Mouse (Mus musculus) MEL (cell line): ENCODE measurements around the gene Sp100. TPM values are rescaled to one million over a fixed set of nuclear protein-coding genes. Genes with fewer than 3 reads are reported as not detected.

Source experiments
- DNase-seq: peaks from one replicate; pipeline ENCODE4 v3.0.0; 2011; ENCODE audit warnings: low read depth, low spot score
- H3K27ac ChIP-seq: 2 replicates; pipeline ENCODE4 v1.5.1; 2012; ENCODE audit warnings: low read depth, mild to moderate bottlenecking, control low read depth, low read length, moderate library complexity; ENCODE audit not compliant: control insufficient read depth
- H3K27me3 ChIP-seq, 2 experiments: fragments of 150-350 bp in 1 of 2; sonication (generic) in 1 of 2; 2 replicates each; pipeline ENCODE4 v1.6.1; 2012; ENCODE audit warnings: low read length in 2 of 2, mild to moderate bottlenecking in 2 of 2, improper control_type of control experiment in 1 of 2, moderate library complexity in 1 of 2; ENCODE audit not compliant: insufficient read depth in 2 of 2, control insufficient read depth in 1 of 2
- H3K36me3 ChIP-seq, 2 experiments: 2 replicates each; pipeline ENCODE4 v1.6.1; 2012 to 2014; ENCODE audit warnings: low read length in 2 of 2, improper control_type of control experiment in 1 of 2, inconsistent platforms in 1 of 2, mild to moderate bottlenecking in 1 of 2; ENCODE audit not compliant: insufficient read depth in 2 of 2, control insufficient read depth in 1 of 2
- H3K4me1 ChIP-seq, 2 experiments: fragments of 150-350 bp in 1 of 2; sonication (generic) in 1 of 2; 2 replicates each; pipeline ENCODE4 v1.6.1; 2012; ENCODE audit warnings: low read length in 2 of 2, improper control_type of control experiment in 1 of 2, mild to moderate bottlenecking in 1 of 2; ENCODE audit not compliant: insufficient read depth in 2 of 2, control insufficient read depth in 1 of 2
- H3K4me3 ChIP-seq, 2 experiments: fragments of 150-350 bp in 1 of 2; sonication (generic) in 1 of 2; 2 replicates each; pipeline ENCODE4 v1.5.1; 2012; ENCODE audit warnings: low read depth in 2 of 2, low read length in 2 of 2, mild to moderate bottlenecking in 2 of 2, moderate library complexity in 2 of 2, control low read depth in 1 of 2, improper control_type of control experiment in 1 of 2; ENCODE audit not compliant: control insufficient read depth in 1 of 2, insufficient read depth in 1 of 2
- H3K79me2 ChIP-seq: 2 replicates; pipeline ENCODE4 v1.6.1; 2012; ENCODE audit warnings: mild to moderate bottlenecking, low read length, moderate library complexity; ENCODE audit not compliant: control insufficient read depth, poor library complexity, insufficient read depth
- H3K9ac ChIP-seq: 2 replicates; pipeline ENCODE4 v1.6.1; 2012; ENCODE audit warnings: low read depth, mild to moderate bottlenecking, control low read depth, low read length, moderate library complexity; ENCODE audit not compliant: control insufficient read depth, poor library complexity, severe bottlenecking
- H3K9me3 ChIP-seq: fragments of 150-350 bp; sonication (generic); replicated peaks from 2 replicates; pipeline ENCODE4 v1.6.1; 2012; ENCODE audit warnings: mild to moderate bottlenecking, low read length, improper control_type of control experiment, moderate library complexity; ENCODE audit not compliant: insufficient read depth
- BHLHE40 ChIP-seq: IDR thresholded peaks from 2 replicates; pipeline ENCODE4 v1.6.1; 2012; ENCODE audit warnings: low read depth, mild to moderate bottlenecking, inconsistent platforms, low read length, improper control_type of control experiment, borderline replicate concordance
- CHD1 ChIP-seq: IDR thresholded peaks from 2 replicates; pipeline ENCODE4 v1.6.1; 2012; ENCODE audit warnings: low read depth, mild to moderate bottlenecking, inconsistent platforms, low read length, improper control_type of control experiment
- ELF1 ChIP-seq: IDR thresholded peaks from 2 replicates; pipeline ENCODE4 v1.6.1; 2014; ENCODE audit warnings: low read depth, mild to moderate bottlenecking, inconsistent platforms, low read length, improper control_type of control experiment, moderate library complexity
- EP300 ChIP-seq, 2 experiments: IDR thresholded peaks; 2 replicates each; pipeline ENCODE4 v1.6.1; 2011; ENCODE audit warnings: improper control_type of control experiment in 2 of 2, low read length in 2 of 2, low read depth in 1 of 2, mild to moderate bottlenecking in 1 of 2
- ETS1 ChIP-seq: IDR thresholded peaks from 2 replicates; pipeline ENCODE4 v1.6.1; 2012; ENCODE audit warnings: low read depth, mild to moderate bottlenecking, inconsistent platforms, low read length, improper control_type of control experiment, moderate library complexity
- HCFC1 ChIP-seq: IDR thresholded peaks from 2 replicates; pipeline ENCODE4 v1.6.1; 2012; ENCODE audit warnings: low read depth, mild to moderate bottlenecking, inconsistent platforms, low read length, improper control_type of control experiment, moderate library complexity
- JUND ChIP-seq: IDR thresholded peaks from 2 replicates; pipeline ENCODE4 v1.6.1; 2011; ENCODE audit warnings: low read depth, mild to moderate bottlenecking, improper control_type of control experiment, low read length
- MAFK ChIP-seq: IDR thresholded peaks from 2 replicates; pipeline ENCODE4 v1.6.1; 2011; ENCODE audit warnings: low read depth, mild to moderate bottlenecking, low read length, improper control_type of control experiment, borderline replicate concordance
- MEF2A ChIP-seq: IDR thresholded peaks from 2 replicates; pipeline ENCODE4 v1.6.1; 2014; ENCODE audit warnings: low read depth, mild to moderate bottlenecking, inconsistent platforms, low read length, improper control_type of control experiment; ENCODE audit not compliant: poor library complexity, insufficient replicate concordance, severe bottlenecking; ENCODE audit errors: extremely low read depth
- MXI1 ChIP-seq: IDR thresholded peaks from 2 replicates; pipeline ENCODE4 v1.6.1; 2011; ENCODE audit warnings: mild to moderate bottlenecking, low read depth, low read length, improper control_type of control experiment
- NELFE ChIP-seq: IDR thresholded peaks from 2 replicates; pipeline ENCODE4 v1.6.1; 2011; ENCODE audit warnings: low read depth, low read length, improper control_type of control experiment
- NRF1 ChIP-seq: IDR thresholded peaks from 2 replicates; pipeline ENCODE4 v1.6.1; 2014; ENCODE audit warnings: low read depth, mild to moderate bottlenecking, inconsistent platforms, low read length, improper control_type of control experiment, moderate library complexity; ENCODE audit not compliant: poor library complexity, insufficient read depth, severe bottlenecking
- RAD21 ChIP-seq: IDR thresholded peaks from 2 replicates; pipeline ENCODE4 v1.6.1; 2011; ENCODE audit warnings: mild to moderate bottlenecking, low read depth, low read length, improper control_type of control experiment
- SIN3A ChIP-seq: IDR thresholded peaks from 2 replicates; pipeline ENCODE4 v1.6.1; 2012; ENCODE audit warnings: low read length, improper control_type of control experiment, inconsistent platforms
- TBP ChIP-seq: IDR thresholded peaks from 2 replicates; pipeline ENCODE4 v1.8.0; 2011; ENCODE audit warnings: low read depth, low read length, improper control_type of control experiment
- TCF12 ChIP-seq: IDR thresholded peaks from 2 replicates; pipeline ENCODE4 v1.6.1; 2014; ENCODE audit warnings: low read depth, mild to moderate bottlenecking, inconsistent platforms, low read length, improper control_type of control experiment, moderate library complexity
- USF2 ChIP-seq, 2 experiments: IDR thresholded peaks; 2 replicates each; pipeline ENCODE4 v1.6.1; 2011 to 2012; ENCODE audit warnings: improper control_type of control experiment in 2 of 2, low read length in 2 of 2, borderline replicate concordance in 1 of 2, inconsistent platforms in 1 of 2, low read depth in 1 of 2, mild to moderate bottlenecking in 1 of 2; ENCODE audit not compliant: insufficient read depth in 1 of 2
- ZC3H11A ChIP-seq: IDR thresholded peaks from 2 replicates; pipeline ENCODE4 v1.6.1; 2012; ENCODE audit warnings: low read depth, mild to moderate bottlenecking, inconsistent platforms, low read length, improper control_type of control experiment
- ZKSCAN1 ChIP-seq: IDR thresholded peaks from 2 replicates; pipeline ENCODE4 v1.6.1; 2012; ENCODE audit warnings: low read depth, mild to moderate bottlenecking, inconsistent platforms, low read length, improper control_type of control experiment, moderate library complexity
- ZMIZ1 ChIP-seq: IDR thresholded peaks from 2 replicates; pipeline ENCODE4 v1.6.1; 2012; ENCODE audit warnings: low read depth, mild to moderate bottlenecking, inconsistent platforms, low read length, improper control_type of control experiment, moderate library complexity
- ZNF384 ChIP-seq: IDR thresholded peaks from 2 replicates; pipeline ENCODE4 v1.6.1; 2012; ENCODE audit warnings: low read depth, mild to moderate bottlenecking, inconsistent platforms, low read length, improper control_type of control experiment
- polyA plus RNA-seq, 2 experiments: library from polyadenylated mRNA; stranded (reverse) in 1 of 2; unstranded in 1 of 2; fragments of >175 nt in 1 of 2; fragments of >200 nt in 1 of 2; gene quantifications; 2 replicates each; pipeline versions ENCODE4 v1.2.1 to v1.2.4; 2012; ENCODE audit warnings: low replicate concordance in 2 of 2, low read depth in 1 of 2; ENCODE audit not compliant: insufficient read length in 2 of 2, insufficient read depth in 1 of 2, missing spikeins in 1 of 2
- total RNA-seq: library from RNA; depleted of rRNA; stranded (reverse); fragments of 300-350 nt; gene quantifications from 2 replicates; pipeline ENCODE4 v1.2.3, GENCODE M21; 2012

The Sp100 gene
- total and polyA plus RNA-seq, 3 experiments: 3.7 to 6.5 TPM; not detected in 1

GRCm38 (mm10) chr1:85693280-85693679 is 43.5 kb downstream of the Sp100 start (continued):
- TF ChIP-seq MAFK: peak; percentile 77

GRCm38 (mm10) chr1:85695646-85696045 is 45.9 kb downstream of the Sp100 start:
- Histone ChIP-seq H3K9ac (no peak overlapping the region), H3K4me1 (peaks cover 15 to 26% of the 10 kb centered on the region in 2 experiments), H3K27me3 (no peaks in the 10 kb centered on the region), H3K4me3 (no peak overlapping the region), H3K36me3 (peaks cover 0 to 33% of the 10 kb centered on the region in 2 experiments; a peak in 2 of 4 replicates), H3K27ac (no peak overlapping the region), H3K9me3 (no peaks in the 10 kb centered on the region), H3K79me2 (no peaks in the 10 kb centered on the region)
- DNase-seq: no peak
- no peak for TF ChIP-seq RAD21

- TF ChIP-seq ZC3H11A (no peak), EP300 (IDR thresholded peaks at IDR 0.05; ENCODE audit: low read depth in 1 of 2, low read length in 2 of 2) (peak; percentile 17 to 67; a peak in 3 of 4 replicates), SIN3A (peak; percentile 53; the same call in 1 of the 2 replicates), HCFC1 (0 out of 2 replicates have a peak, but pooled peaks have one; percentile 15), ZKSCAN1 (no peak), MXI1 (peak; percentile 43; the same call in 1 of the 2 replicates)
- Histone ChIP-seq H3K9ac (peak overlapping the region; percentile 23; the same call in 1 of the 2 replicates), H3K27ac (peak overlapping the region; percentile 78), H3K36me3 (peaks cover 0 to 30% of the 10 kb centered on the region in 2 experiments; a peak in 2 of 4 replicates), H3K4me3 (0 out of 4 replicates have a peak overlapping the region, but pooled peaks of 1 of the 2 experiments have one; percentile 7), H3K9me3 (no peaks in the 10 kb centered on the region), H3K4me1 (peaks cover 15 to 24% of the 10 kb centered on the region in 2 experiments), H3K27me3 (no peaks in the 10 kb centered on the region), H3K79me2 (no peaks in the 10 kb centered on the region)
- DNase-seq: peak; percentile 82
These were observed 48.1 kb downstream of the Sp100 start for GRCm38 (mm10) chr1:85697721-85698493.

GRCm38 (mm10) chr1:85702531-85702930 is 52.7 kb downstream of the Sp100 start:
- H3K27me3 ChIP-seq: no peaks in the 10 kb centered on the region
- no peak overlapping the region for H3K9ac ChIP-seq
- no peaks in the 10 kb centered on the region for H3K9me3 ChIP-seq
- DNase-seq: peak; percentile 13
- no peaks in the 10 kb centered on the region for H3K79me2 ChIP-seq
- H3K4me3 ChIP-seq: no peak overlapping the region
- H3K27ac ChIP-seq: no peak overlapping the region
- H3K36me3 ChIP-seq: peaks cover 0 to 22% of the 10 kb centered on the region in 2 experiments; a peak in 2 of 4 replicates
- H3K4me1 ChIP-seq: peaks cover 21% of the 10 kb centered on the region in 2 experiments
- TF ChIP-seq ZMIZ1 (no peak), CHD1 (no peak), ELF1 (no peak), ETS1 (no peak), NRF1 (no peak), TBP (no peak), RAD21 (no peak), USF2 (IDR thresholded peaks at IDR 0.05; ENCODE audit: borderline replicate concordance in 1 of 2, insufficient read depth in 1 of 2, low read depth in 1 of 2, low read length in 2 of 2) (no peak), MEF2A (no peak), BHLHE40 (no peak), JUND (no peak), NELFE (no peak), ZNF384 (no peak), SIN3A (no peak), TCF12 (no peak)
